Mouse (Mus musculus) myocyte (in vitro differentiated cells): Measurements from ENCODE around the gene Hpcal1.

Source experiments
- CEBPB ChIP-seq: IDR thresholded peaks from 2 replicates; pipeline ENCODE4 v1.6.1; 2011; ENCODE audit warnings: mild to moderate bottlenecking, moderate library complexity; ENCODE audit not compliant: poor library complexity, insufficient read depth, severe bottlenecking
- MAX ChIP-seq: IDR thresholded peaks from one replicate; pipeline ENCODE4 v1.6.1; 2011; ENCODE audit warnings: low read depth, mild to moderate bottlenecking, control low read depth
- MYOD1 ChIP-seq, 3 experiments: IDR thresholded peaks; one replicate each; pipeline ENCODE4 v1.6.1; 2011; ENCODE audit warnings: control low read depth in 2 of 3, low read depth in 2 of 3, mild to moderate bottlenecking in 2 of 3, moderate library complexity in 1 of 3; ENCODE audit not compliant: insufficient read length in 2 of 3, control insufficient read depth in 1 of 3
- MYOG ChIP-seq, 3 experiments: IDR thresholded peaks; one replicate each; pipeline ENCODE4 v1.6.1; 2011; ENCODE audit warnings: control low read depth in 2 of 3, low read depth in 2 of 3, mild to moderate bottlenecking in 2 of 3; ENCODE audit not compliant: insufficient read length in 2 of 3, control insufficient read depth in 1 of 3, insufficient read depth in 1 of 3
- POLR2A ChIP-seq: IDR thresholded peaks from one replicate; pipeline ENCODE4 v1.6.1; 2011; ENCODE audit warnings: low read depth, mild to moderate bottlenecking, control low read depth, moderate library complexity; ENCODE audit not compliant: insufficient read length
- TCF12 ChIP-seq: IDR thresholded peaks from one replicate; pipeline ENCODE4 v1.6.1; 2011; ENCODE audit warnings: mild to moderate bottlenecking, control low read depth; ENCODE audit not compliant: poor library complexity, insufficient read depth, severe bottlenecking
- USF1 ChIP-seq: IDR thresholded peaks from one replicate; pipeline ENCODE4 v1.6.1; 2011; ENCODE audit warnings: low read depth, mild to moderate bottlenecking, control low read depth, moderate library complexity

DNA sequence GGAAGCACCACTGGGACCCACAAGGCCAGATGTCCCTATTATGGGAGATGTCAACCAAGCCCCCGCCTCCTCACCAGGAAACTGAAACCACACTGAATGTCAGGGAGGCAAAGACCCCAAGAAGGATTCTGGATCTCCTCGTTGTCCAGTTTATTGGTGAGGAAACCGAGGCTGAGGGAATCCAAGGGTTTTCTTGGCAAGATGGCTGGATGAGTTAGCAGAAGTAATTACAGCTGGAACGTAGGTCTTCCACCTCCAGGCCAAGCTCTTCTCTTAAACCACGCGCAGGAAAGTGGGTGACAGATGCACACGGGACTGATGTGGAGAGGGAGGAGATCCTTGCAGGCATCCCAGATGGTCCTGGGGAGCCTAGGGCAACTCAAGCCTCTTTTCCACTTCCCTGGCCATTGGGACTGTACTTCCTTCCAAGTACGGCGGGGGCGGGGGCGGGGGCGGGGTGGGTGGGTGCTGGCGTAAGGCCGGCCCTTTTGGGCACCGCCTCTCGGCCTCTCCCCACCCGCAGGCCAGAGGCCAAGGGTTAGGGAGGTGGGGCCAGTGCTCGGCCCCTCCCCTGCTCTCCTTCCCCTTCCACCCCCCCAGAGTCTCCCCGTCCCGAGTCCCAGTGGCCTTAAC lies 609 bp upstream of the Hpcal1 start:
- TF ChIP-seq POLR2A (peak; percentile 47), CEBPB (no peak), USF1 (no peak), MYOG (IDR thresholded peaks at IDR 0.05; ENCODE audit: control insufficient read depth in 1 of 3, insufficient read depth in 1 of 3, insufficient read length in 2 of 3, low read depth in 2 of 3) (no peak), TCF12 (no peak), MAX (no peak), MYOD1 (IDR thresholded peaks at IDR 0.05; ENCODE audit: control insufficient read depth in 1 of 3, insufficient read length in 2 of 3, low read depth in 2 of 3) (no peak)
